Mouse (Mus musculus): Measurements from ENCODE around the gene Nmnat3. TPM values are rescaled to one million over a fixed set of nuclear protein-coding genes. Genes with fewer than 3 reads are reported as not detected.

Gene Nmnat3
- polyA plus RNA-seq, 2 experiments, result 19.1 to 26.8 TPM

GRCm38 (mm10) chr9:98328415-98329176, 41.4 kb downstream of the Nmnat3 start:
- H3K4me3 ChIP-seq (ENCODE audit: insufficient read depth in 1 of 2, low read depth in 2 of 2, low read length in 2 of 2), result no peak overlapping the region
- H3K4me1 ChIP-seq (replicated peaks; ENCODE audit: control insufficient read depth in 2 of 2, insufficient read depth in 2 of 2, low read length in 1 of 2), result peaks cover 0 to 3% of the 10 kb centered on the region in 2 experiments; a peak in 2 of 4 replicates
- DNase-seq (ENCODE audit: low read depth in 3 of 3, low spot score in 3 of 3), result no peak
- no peak for ATAC-seq (ENCODE audit: insufficient read depth)
- H3K9ac ChIP-seq (replicated peaks), result no peak overlapping the region
- no peak overlapping the region for H3K4me2 ChIP-seq (ENCODE audit: low read depth)
- H3K9me3 ChIP-seq (ENCODE audit: control insufficient read depth, low read length), result no peaks in the 10 kb centered on the region
- WGBS (ENCODE audit: insufficient replicate concordance), result 90% methylated on average over 10 of the region's 10 CpGs
- H3K36me3 ChIP-seq (replicated peaks; ENCODE audit: control insufficient read depth, insufficient read depth, low read depth), result peaks cover 3% of the 10 kb centered on the region
- no peaks in the 10 kb centered on the region for H3K27me3 ChIP-seq (ENCODE audit: control insufficient read depth, insufficient read depth, low read length)
- no peak for TF ChIP-seq EP300 (IDR thresholded peaks at IDR 0.05; ENCODE audit: low read depth)
- TF ChIP-seq CTCF (IDR thresholded peaks at IDR 0.05; ENCODE audit: low read depth), result no peak
- no peak overlapping the region for H3K27ac ChIP-seq

GRCm38 (mm10) chr9:98329274-98330105, 42.3 kb downstream of the Nmnat3 start:
- no peak for ATAC-seq (ENCODE audit: insufficient read depth)
- Histone ChIP-seq H3K27me3 (ENCODE audit: control insufficient read depth, insufficient read depth, low read length) (no peaks in the 10 kb centered on the region), H3K27ac (no peak overlapping the region), H3K4me1 (replicated peaks; ENCODE audit: control insufficient read depth in 2 of 2, insufficient read depth in 2 of 2, low read length in 1 of 2) (peaks cover 0 to 3% of the 10 kb centered on the region in 2 experiments; a peak in 2 of 4 replicates), H3K9ac (replicated peaks) (no peak overlapping the region), H3K4me2 (ENCODE audit: low read depth) (no peak overlapping the region), H3K36me3 (replicated peaks; ENCODE audit: control insufficient read depth, insufficient read depth, low read depth) (peaks cover 3% of the 10 kb centered on the region), H3K4me3 (ENCODE audit: insufficient read depth in 1 of 2, low read depth in 2 of 2, low read length in 2 of 2) (no peak overlapping the region), H3K9me3 (ENCODE audit: control insufficient read depth, low read length) (no peaks in the 10 kb centered on the region)
- 66% methylated on average over 20 of the region's 20 CpGs for WGBS (ENCODE audit: insufficient replicate concordance)
- TF ChIP-seq EP300 (IDR thresholded peaks at IDR 0.05; ENCODE audit: low read depth), result no peak
- TF ChIP-seq CTCF (IDR thresholded peaks at IDR 0.05; ENCODE audit: low read depth), result no peak
- no peak for DNase-seq (ENCODE audit: low read depth in 3 of 3, low spot score in 3 of 3)

- ATAC-seq (ENCODE audit: insufficient read depth) (peak; percentile 33; the same call in 1 of the 2 replicates), DNase-seq (ENCODE audit: low read depth in 3 of 3, low spot score in 3 of 3) (no peak)
- no peaks in the 10 kb centered on the region for H3K9me3 ChIP-seq (ENCODE audit: control insufficient read depth, low read length)
- no peaks in the 10 kb centered on the region for H3K27me3 ChIP-seq (ENCODE audit: control insufficient read depth, insufficient read depth, low read length)
- no peak overlapping the region for H3K4me2 ChIP-seq (ENCODE audit: low read depth)
- H3K4me1 ChIP-seq (replicated peaks; ENCODE audit: control insufficient read depth in 2 of 2, insufficient read depth in 2 of 2, low read length in 1 of 2), result peaks cover 0 to 3% of the 10 kb centered on the region in 2 experiments; a peak in 2 of 4 replicates
- 13% methylated on average over 3 of the region's 3 CpGs for WGBS (ENCODE audit: insufficient replicate concordance)
- no peaks in the 10 kb centered on the region; the same call in 1 of the 2 replicates for H3K36me3 ChIP-seq (replicated peaks; ENCODE audit: control insufficient read depth, insufficient read depth, low read depth)
- no peak overlapping the region for H3K9ac ChIP-seq (replicated peaks)
- no peak overlapping the region for H3K27ac ChIP-seq
- TF ChIP-seq EP300 (IDR thresholded peaks at IDR 0.05; ENCODE audit: low read depth) (no peak), CTCF (IDR thresholded peaks at IDR 0.05; ENCODE audit: low read depth) (no peak)
- no peak overlapping the region for H3K4me3 ChIP-seq (ENCODE audit: insufficient read depth in 1 of 2, low read depth in 2 of 2, low read length in 2 of 2)
Measured at GRCm38 (mm10) chr9:98333219-98333754, 46.1 kb downstream of the Nmnat3 start.

- Histone ChIP-seq H3K4me1 (replicated peaks; ENCODE audit: control insufficient read depth in 2 of 2, insufficient read depth in 2 of 2, low read length in 1 of 2) (no peaks in the 10 kb centered on the region; a peak in 1 of 4 replicates), H3K27ac (no peak overlapping the region), H3K4me3 (ENCODE audit: insufficient read depth in 1 of 2, low read depth in 2 of 2, low read length in 2 of 2) (no peak overlapping the region), H3K36me3 (replicated peaks; ENCODE audit: control insufficient read depth, insufficient read depth, low read depth) (no peaks in the 10 kb centered on the region), H3K9ac (replicated peaks) (no peak overlapping the region), H3K4me2 (ENCODE audit: low read depth) (no peak overlapping the region), H3K9me3 (ENCODE audit: control insufficient read depth, low read length) (no peaks in the 10 kb centered on the region), H3K27me3 (ENCODE audit: control insufficient read depth, insufficient read depth, low read length) (no peaks in the 10 kb centered on the region)
- ATAC-seq (ENCODE audit: insufficient read depth), result no peak
- no peak for TF ChIP-seq CTCF (IDR thresholded peaks at IDR 0.05; ENCODE audit: low read depth)
- 83% methylated on average over 15 of the region's 15 CpGs for WGBS (ENCODE audit: insufficient replicate concordance)
- no peak for DNase-seq (ENCODE audit: low read depth in 3 of 3, low spot score in 3 of 3)
Measured at GRCm38 (mm10) chr9:98337881-98338769, 50.9 kb downstream of the Nmnat3 start.

Data from liver, embryonic 14.5 days (tissue).